In the genomic region with DNA sequence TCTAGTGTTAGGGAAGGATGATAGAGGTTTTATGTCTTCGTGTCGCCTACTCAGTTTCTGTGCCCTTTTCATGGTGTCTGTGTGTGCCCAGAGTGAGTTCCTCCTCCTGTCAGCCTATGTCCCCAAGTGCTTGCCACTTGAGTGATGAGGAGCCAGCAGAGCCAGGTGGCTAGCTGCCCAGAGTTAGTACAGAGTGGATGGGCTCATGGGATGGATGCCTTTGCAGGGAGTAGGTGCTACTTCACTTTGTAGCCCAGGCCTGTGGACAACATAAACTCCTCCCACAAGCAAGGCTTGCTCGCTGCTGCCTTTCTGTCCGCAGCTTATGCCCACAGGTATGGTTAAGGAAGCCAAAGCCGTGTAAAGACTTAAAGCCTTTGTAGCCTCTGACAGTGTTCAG, we compare ENCODE assay signal across 16 mouse cellular contexts.
DNase-seq lines count a peak whose midpoint lies in the region; ATAC-seq lines count a peak whose summit lies in the region.
"Had no signal": no experiment of that assay in that cellular context is flagged by ENCODE, and none has a peak within 500 bp of the region (broad histone marks: within the 10 kb centered on the region; RNA-seq: fewer than 3 reads in every experiment).

No protein-coding gene starts in this region.

- H3K4me3 ChIP-seq in kidney, embryonic 14.5 days (ENCODE audit: low read length) = no peak overlapping the region
- H3K4me3 ChIP-seq: forebrain, embryonic 15.5 days; hindbrain, embryonic 10.5 days; intestine, embryonic 15.5 days had no signal

- ATAC-seq in kidney, embryonic 14.5 days (ENCODE audit: low FRiP score, low TSS enrichment) = no peak
- ATAC-seq: forebrain, embryonic 15.5 days; intestine, embryonic 15.5 days had no signal

- no peak overlapping the region for H3K9ac ChIP-seq in kidney, embryonic 14.5 days (ENCODE audit: low read depth, low read length)
- H3K9ac ChIP-seq: forebrain, embryonic 15.5 days; intestine, embryonic 15.5 days had no signal

- H3K27me3 ChIP-seq in kidney, embryonic 14.5 days (ENCODE audit: control insufficient read depth, insufficient read depth, low read length) = peaks cover 7% of the 10 kb centered on the region; the same call in 1 of the 2 replicates
- H3K27me3 ChIP-seq: forebrain, embryonic 15.5 days; intestine, embryonic 15.5 days had no signal

- no peak overlapping the region for H3K27ac ChIP-seq in kidney, embryonic 14.5 days (ENCODE audit: low read depth, low read length)
- H3K27ac ChIP-seq: forebrain, embryonic 15.5 days; hindbrain, embryonic 10.5 days; intestine, embryonic 15.5 days; macrophage had no signal

- H3K9me3 ChIP-seq in kidney, embryonic 14.5 days (ENCODE audit: control insufficient read depth, low read length) = no peaks in the 10 kb centered on the region
- H3K9me3 ChIP-seq: forebrain, embryonic 15.5 days; hindbrain, embryonic 10.5 days; intestine, embryonic 15.5 days had no signal

- no peak overlapping the region for H3K4me2 ChIP-seq in kidney, embryonic 14.5 days (replicated peaks; ENCODE audit: low read depth, low read length)
- H3K4me2 ChIP-seq: forebrain, embryonic 15.5 days; intestine, embryonic 15.5 days had no signal

- WGBS in kidney, embryonic 14.5 days = 78% methylated on average over 5 of the region's 5 CpGs

- intact Hi-C loops in heart, postnatal 14 days (cut with DNase I) = no loop called here

- DNase-seq in cerebellum, postnatal 14 days = peak; percentile 1 to 5
- DNase-seq in cerebellum, adult 9-10 months = no peak
- DNase-seq in gastrocnemius, postnatal 10 days = peak; percentile 12
- DNase-seq in heart, postnatal 14 days = peak; percentile 17 to 56
- peak; percentile 19 for DNase-seq in lung, postnatal 10 days
- no peak for DNase-seq in layer of hippocampus, adult 11-12 months (ENCODE audit: low spot score)
- no peak for DNase-seq in urinary bladder, postnatal 14 days (ENCODE audit: low spot score)
- DNase-seq: cerebellum, adult 8-10 months; kidney, postnatal 14 days; liver; midbrain, embryonic 14.5 days had no signal

- 0 out of 2 replicates have a peak, but pooled peaks cover 5% of the 10 kb centered on the region for H3K4me1 ChIP-seq in kidney, embryonic 14.5 days (ENCODE audit: control insufficient read depth, insufficient read depth, low read length)
- H3K4me1 ChIP-seq: forebrain, embryonic 15.5 days; intestine, embryonic 15.5 days had no signal

- no peaks in the 10 kb centered on the region for H3K36me3 ChIP-seq in kidney, embryonic 14.5 days (ENCODE audit: control insufficient read depth, insufficient read depth, low read length)
- H3K36me3 ChIP-seq: forebrain, embryonic 15.5 days; hindbrain, embryonic 10.5 days; intestine, embryonic 15.5 days had no signal

Comparison
In these comparisons a context has a peak if more than half of its experiments do, and no peak if none do; other contexts are left out.
1. DNase-seq: peak in cerebellum, postnatal 14 days (2 of 2), gastrocnemius, postnatal 10 days (single experiment), heart, postnatal 14 days (2 of 2) and lung, postnatal 10 days (single experiment); none in cerebellum, adult 9-10 months (single experiment), layer of hippocampus, adult 11-12 months (single experiment) and urinary bladder, postnatal 14 days (single experiment).